Mouse (Mus musculus): ENCODE measurements around the gene Sln. TPM values are rescaled to one million over a fixed set of nuclear protein-coding genes. Genes with fewer than 3 reads are reported as not detected.

The Sln gene
- not detected for polyA plus RNA-seq (2014; fragmentation: Illumina TruSeq; extraction: RNeasy Lipid Tissue Mini Kit (QIAGEN cat#74804); ENCODE audit: low read depth, low replicate concordance)

GRCm38 (mm10) chr9:53849864-53850263 is at the start of gene Sln:
TSS of gene Sln (plus strand) at chr9:53850164.

Other genes with a start within 250 kb of the Sln start
- gene Acat1, start 239.8 kb upstream of the Sln start, polyA plus RNA-seq (2014; fragmentation: Illumina TruSeq; extraction: RNeasy Lipid Tissue Mini Kit (QIAGEN cat#74804); ENCODE audit: low read depth, low replicate concordance) = 131 TPM
- gene Cul5, start 180.2 kb upstream of the Sln start, polyA plus RNA-seq (2014; fragmentation: Illumina TruSeq; extraction: RNeasy Lipid Tissue Mini Kit (QIAGEN cat#74804); ENCODE audit: low read depth, low replicate concordance) = 115 TPM
- 1.9 TPM for gene Rab39, start 143.9 kb upstream of the Sln start, polyA plus RNA-seq (2014; fragmentation: Illumina TruSeq; extraction: RNeasy Lipid Tissue Mini Kit (QIAGEN cat#74804); ENCODE audit: low read depth, low replicate concordance)
- gene Slc35f2, start 78.6 kb upstream of the Sln start, polyA plus RNA-seq (2014; fragmentation: Illumina TruSeq; extraction: RNeasy Lipid Tissue Mini Kit (QIAGEN cat#74804); ENCODE audit: low read depth, low replicate concordance) = 1.0 TPM
- gene Elmod1, start 125.1 kb downstream of the Sln start, polyA plus RNA-seq (2014; fragmentation: Illumina TruSeq; extraction: RNeasy Lipid Tissue Mini Kit (QIAGEN cat#74804); ENCODE audit: low read depth, low replicate concordance) = 21.9 TPM
- gene Tnfaip8l3, start 218.2 kb downstream of the Sln start, polyA plus RNA-seq (2014; fragmentation: Illumina TruSeq; extraction: RNeasy Lipid Tissue Mini Kit (QIAGEN cat#74804); ENCODE audit: low read depth, low replicate concordance) = 0.47 TPM